Mouse (Mus musculus): ENCODE measurements at regions not wholly inside any gene's neighbourhood (a gene's known extent, or its start where the extent isn't known, plus 50 kb on each side); places are given as distances from the start of the nearest gene placed in this dataset.

DNA sequence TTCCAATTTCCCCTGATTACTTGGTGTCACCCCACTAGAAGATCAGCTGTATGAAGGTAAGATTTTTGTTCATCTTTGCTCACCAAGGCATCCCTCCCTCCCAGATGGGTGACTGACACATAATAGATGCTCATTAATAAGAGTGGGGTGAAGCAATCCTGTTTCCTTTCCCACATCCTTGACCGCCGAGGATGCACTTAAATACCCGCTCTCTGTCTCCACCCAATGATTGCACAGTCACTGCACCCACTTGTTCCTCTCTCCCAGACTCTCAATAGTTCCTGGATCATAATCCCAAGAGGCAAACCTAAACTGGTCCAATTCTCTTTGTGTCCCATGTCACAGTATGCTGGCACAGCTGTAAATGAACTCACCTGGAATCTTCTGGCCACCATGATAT, 86.4 kb upstream of the Ccn6 start:
- no peak for DNase-seq (ENCODE audit: low spot score)

DNA sequence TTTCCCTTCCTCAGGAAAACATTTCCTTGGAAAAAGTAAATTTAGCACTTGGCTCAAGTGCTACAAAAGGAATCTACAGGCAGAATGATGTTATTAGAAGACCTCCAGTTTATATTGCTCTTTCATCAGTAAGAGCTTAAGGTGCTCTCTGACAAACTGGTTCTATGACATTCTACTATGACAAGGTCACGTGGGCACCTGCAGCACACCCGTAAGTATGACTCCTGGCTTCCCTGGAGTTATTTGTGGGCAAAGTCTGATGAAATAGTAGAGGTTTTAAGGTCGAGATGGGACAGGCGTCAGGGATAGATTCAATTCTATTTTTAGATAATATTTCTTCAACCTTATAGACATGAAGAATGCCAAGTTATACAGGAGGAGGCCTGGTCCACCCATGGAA, 84.9 kb upstream of the Ccn6 start:
- no peak for DNase-seq (ENCODE audit: low spot score)

DNA sequence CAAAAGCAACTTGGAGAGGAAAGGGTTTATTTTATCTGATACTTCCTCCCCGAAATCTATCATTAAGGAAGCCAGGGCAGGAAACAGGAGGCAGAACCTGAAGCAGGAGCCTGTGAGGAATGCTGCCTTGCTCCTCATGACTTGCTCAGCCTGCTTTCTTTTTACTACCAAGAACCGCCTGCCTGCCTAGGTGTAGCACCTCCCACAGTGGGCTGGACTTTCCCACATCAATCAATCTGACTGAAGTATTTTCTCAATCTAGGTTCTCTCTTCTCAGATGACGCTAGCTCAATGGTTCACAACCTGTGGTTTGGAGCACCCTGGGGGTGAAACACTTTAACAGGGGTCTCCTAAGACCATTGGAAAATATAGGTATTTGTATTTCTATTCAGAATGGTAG, 83.4 kb upstream of the Ccn6 start:
- no peak for DNase-seq (ENCODE audit: low spot score)

DNA sequence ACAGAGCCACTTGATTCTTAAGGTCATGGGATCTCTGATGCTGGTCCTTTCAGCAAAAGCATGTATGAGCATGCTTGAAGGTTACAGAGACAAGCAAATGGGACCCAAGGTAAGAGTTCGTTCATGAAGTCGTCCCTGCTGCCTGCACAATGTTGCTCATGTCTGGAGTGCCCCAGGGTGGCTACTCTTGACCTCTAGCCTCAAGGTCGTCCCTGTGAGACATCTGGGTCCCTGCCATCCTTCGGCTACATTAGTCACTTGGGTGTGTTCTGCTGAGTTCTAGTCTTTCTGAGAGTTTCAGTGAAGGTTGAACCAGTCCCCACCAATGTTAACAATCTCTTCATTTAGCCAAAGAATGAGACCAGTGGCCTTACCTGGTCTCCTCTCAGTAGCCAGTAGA, 81.5 kb upstream of the Ccn6 start:
- DNase-seq (ENCODE audit: low spot score) = no peak

DNA sequence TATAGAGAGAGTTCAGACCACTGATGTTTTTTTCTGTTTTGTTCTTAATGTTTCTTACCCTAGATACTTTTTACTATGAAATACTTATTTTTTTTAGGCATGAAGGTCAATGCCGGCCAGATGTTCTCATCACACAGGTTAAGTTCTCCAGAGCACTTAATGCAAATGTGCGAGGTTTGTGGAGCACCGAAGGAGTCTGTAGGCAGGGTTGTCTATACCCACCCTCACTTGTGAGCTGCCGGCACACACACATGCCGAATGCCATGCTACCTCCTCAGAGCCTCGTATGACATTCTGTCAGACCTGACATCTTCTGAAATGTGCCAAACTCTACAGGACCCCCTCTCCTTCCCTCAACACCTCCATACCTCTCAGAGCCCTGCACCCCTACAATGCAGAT, 80.5 kb upstream of the Ccn6 start:
- DNase-seq (ENCODE audit: low spot score) = no peak

DNA sequence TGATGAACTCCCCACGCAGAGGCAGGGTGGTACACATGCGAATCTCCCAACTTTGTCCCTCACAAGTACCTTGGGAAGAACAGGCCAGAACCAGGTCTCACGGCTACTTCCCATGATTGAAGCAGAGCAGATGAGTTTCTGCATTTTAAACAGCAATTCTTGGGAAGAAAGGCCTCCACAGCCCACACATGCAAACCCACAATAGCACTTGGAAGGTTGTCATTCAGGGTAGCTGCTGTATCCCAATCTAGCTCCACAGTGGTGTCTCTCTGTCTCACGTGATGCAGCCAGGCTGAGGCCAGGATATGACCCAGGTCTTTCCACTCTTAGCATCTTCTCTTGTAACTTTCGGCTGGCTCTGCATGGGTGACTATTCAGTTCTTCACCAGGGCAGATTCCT, 78.8 kb upstream of the Ccn6 start:
- no peak for DNase-seq (ENCODE audit: low spot score)

DNA sequence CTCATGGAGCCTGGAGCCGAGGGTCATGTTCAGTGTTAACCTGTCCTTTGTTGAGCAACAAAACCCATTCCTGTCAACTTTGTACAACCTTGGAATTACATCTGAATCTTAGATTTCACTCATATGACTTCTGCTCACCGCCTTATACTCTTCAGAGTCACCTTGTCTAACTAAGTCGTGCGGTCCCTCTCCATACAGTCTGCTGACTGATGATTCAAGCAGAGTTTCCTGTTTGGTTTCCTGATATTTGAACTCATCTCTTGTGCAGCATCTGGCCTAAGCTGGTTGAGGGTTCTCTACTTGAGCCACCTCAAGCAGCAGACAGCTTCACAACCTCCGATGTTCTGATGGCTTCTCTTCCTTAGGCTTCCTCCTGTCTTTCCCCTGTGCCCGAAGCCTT, 78.3 kb upstream of the Ccn6 start:
- no peak for DNase-seq (ENCODE audit: low spot score)

DNA sequence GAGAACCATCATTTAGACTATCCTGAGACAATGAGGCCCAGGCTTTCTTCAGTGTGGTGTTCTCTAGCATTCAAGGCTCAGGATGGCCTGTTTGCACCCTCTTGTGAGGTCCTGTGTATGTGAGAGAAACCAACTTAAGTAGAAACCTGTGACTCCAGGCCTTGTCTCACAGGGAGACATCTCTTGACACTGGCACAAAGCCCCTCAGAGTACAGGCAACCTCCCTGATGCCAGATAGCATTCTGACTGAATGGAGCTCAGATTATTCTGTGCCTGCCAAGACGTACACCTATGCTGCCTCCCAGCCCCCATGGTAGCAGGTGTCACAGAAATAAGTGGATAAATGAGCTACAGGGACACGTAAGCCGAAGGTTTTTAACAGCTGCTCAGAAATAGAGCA, 77.9 kb upstream of the Ccn6 start:
- no peak for DNase-seq (ENCODE audit: low spot score)

DNA sequence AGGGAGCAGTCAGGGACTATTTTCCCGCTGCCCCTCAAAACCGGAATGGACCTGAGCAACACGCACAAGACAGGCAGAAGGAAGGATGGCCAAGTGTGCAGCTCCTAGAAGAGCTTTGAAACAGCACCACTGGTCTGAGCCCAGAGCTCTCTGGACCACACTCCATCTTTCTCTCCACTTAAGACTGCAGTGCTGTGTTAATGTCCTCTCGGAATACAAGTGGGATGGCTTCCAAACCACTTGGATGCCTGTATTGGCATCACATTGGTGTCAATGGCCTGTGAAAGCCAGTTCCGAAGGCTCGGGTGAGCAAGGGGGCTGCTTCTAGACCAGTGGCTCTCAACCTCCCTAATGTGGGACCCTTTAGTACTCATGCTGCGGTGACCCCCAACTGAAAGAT, 77.4 kb upstream of the Ccn6 start:
- DNase-seq (ENCODE audit: low spot score) = no peak

DNA sequence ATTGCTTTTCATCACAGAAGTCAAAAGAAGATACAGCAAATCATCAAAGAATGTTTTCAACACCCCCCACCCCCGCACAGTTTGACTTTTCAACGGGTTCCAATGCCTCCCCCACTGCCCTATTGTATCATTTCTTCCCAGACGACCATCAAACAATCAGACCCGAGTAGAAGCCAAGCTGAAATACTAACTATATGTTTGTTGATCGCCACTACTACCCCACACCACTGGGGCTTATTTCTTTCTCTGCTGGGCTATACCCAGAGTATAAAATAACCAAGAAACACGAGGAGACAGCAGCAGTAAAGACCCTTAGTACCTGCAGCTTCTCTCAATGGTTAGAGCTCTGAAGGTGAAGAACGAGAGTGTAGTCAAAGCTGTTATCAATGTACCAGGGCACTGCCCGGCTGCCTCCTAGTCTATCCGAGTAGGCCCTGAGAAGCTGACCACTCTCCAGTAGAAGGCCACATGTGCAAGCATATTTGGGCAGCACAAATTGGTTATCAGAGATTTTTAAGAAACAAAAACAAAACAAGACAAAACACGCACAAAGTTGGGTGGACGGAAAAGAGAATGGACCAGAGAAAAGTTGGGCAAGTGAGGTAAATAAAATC, 76.7 kb upstream of the Ccn6 start:
- no peak for DNase-seq (ENCODE audit: low spot score)

DNA sequence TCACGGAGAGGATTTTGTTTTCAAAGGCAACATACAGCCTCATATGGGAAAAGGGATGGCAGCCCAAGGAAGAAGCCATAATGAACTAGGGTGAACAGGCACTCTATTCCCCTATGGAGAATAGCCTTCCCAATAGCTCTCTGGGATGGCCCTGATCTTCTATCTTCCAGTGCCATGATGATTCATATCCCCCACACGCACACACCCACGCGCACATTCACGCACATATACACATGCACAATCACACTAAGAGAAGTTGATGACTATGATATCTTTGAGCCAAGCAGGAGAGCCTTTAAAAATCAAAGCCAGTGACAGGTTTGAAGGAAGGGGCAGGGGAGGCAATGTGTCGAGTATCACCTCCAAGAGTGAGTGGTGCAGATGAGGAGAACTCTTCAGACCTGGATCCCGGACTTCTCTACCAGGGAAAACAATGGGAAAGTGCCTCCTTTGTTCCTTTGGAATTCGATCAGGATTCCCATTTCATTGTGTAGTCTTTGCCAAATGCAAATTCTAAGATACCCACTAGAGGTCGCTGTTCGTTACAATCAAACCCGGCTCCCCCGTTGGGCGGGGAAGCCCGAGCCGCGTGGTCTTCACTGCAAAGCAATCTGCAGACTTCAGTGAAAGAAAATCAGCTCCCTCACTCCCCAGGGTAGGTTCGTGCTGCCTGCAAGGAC, 76.0 kb upstream of the Ccn6 start:
- peak; percentile 88 for DNase-seq (ENCODE audit: low spot score)

DNA sequence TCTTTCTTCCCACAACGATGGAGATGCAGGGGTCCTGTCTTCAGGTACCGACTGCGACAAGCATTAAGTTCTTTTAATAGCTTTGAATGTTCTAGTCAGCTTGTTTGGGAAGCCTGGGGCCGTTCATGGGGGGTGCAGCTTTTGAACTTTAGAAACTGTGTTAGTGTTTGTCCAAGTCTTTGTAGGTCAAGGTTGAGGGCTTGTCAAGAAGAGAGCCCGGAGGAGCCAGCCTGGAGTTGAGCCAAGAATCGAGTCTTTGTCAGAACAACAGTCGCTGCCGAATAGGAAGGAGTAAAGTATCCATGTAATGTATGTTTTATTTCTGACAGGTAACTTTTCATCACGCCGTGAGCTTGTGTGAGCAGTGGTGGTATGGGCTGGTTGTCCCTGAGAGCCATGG, 75.0 kb upstream of the Ccn6 start:
- no peak for DNase-seq (ENCODE audit: low spot score)

DNA sequence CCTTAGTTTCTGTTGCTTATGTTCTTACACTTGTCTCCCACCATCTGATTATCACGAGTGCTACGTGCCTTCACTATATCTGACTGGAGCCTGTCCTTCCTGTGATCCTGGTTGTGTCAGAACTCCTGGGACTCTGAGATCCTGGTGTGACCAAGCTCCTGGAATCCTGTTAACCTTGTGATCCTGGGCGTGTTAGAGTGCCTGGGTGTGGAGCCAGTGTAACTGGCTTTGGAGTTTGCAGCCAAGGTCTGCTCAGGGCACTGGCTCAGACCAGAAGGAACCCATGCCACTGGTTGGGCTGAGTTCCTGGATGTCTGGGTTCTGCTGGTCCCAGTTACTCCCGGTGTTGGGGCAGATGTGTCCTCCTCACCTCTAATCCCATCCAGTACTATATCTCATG, 74.0 kb upstream of the Ccn6 start:
- no peak for DNase-seq (ENCODE audit: low spot score)

DNA sequence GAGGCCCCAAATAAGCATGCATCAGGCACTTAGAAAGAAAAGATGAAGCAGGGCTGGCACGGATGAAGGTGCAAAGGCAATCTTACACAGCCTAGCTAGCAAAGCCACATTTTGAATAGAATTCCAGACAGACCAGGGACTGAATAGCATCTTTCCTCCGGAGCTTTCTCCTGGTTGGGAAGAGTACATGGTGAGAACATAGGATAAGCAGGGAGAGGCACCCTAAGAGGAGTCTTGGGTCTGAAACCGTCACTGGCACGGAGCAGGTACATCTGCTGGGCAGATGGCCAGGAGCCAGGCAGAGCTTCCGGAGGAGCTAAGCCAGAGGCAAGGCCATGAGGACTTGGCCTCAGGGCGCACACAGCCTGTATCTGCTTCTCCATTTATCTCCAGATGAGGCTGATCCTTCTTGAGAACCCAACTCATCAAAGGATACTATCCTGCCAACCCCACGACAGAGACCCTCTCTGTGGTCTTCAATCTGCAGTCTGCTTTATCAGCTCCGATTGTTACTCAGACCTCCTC, 70.4 kb upstream of the Ccn6 start:
- no peak for DNase-seq (ENCODE audit: low spot score)

DNA sequence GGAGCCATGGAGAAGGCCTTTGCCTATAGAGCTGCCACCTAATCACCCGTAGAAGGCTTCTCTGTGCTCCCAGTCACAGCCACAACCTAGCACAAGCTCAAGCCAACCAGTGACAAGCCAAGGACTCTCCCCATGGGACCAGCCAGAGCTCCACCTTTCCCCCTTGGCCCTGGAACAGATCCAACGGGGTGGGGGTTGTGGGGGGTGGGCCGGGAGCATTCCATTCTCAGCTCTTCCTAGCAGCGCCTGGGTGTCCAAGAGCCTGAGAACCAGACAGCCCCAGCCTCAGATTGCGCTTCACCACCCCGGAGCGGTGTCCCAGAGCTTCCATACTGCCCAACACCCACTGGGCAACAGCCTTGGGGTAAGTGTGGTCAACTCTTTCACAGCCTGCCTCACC, 69.6 kb upstream of the Ccn6 start:
- no peak for DNase-seq (ENCODE audit: low spot score)

DNA sequence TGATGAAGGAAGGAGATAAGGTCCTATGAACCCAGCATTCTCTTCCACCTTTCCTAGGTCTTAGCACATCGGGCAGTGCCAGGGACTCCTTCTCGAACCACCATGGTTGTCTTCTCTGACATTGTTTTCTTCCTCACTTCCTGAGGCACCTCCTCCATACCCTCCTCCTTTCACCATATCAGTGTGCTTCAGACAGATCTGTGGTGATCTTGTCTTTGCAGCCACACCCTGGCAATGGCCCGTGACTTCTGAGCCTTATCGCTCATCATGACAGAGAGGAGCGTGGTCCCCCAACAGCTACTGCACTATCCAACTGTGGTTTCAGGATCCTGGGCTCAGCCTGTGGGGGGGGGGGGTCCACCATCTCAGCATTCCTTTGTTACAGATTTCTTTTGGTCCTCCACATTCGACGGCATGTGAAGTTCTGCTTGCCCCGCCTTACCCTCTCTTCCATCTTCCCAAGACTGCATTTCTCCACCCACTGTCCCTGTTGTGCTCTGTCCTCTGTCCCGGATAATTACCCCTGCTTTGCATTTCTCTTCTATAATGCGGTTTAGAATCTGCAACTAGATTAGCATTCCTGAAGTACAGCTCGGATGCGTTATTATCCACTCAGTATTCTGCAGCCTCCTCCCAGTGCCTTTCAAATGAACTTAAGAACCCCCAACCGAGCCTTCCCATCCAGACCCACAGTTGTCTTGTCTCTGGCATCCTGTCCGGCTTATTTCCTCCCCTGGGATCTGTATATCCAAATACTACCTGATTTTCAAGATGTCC, 67.2 kb upstream of the Ccn6 start:
- no peak for DNase-seq (ENCODE audit: low spot score)

DNA sequence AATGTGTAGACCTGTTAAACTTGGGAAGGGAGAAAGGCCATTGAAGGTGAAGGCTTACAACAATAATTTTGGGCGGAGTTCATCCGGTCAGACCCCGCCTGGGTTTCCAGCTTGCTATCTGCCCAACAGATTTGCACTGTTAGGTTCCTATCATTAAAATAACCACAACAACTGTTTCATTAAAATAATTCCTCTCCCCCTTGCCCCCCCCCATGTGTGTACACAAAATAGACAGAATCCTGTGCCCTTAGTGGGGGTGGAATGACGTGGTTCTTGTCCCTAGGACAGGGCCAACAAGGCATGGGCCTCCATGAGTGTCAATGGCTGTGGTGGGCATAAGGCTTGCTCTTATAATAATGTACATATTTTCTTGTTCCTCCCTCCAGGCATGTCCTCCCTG, 65.6 kb upstream of the Ccn6 start:
- no peak for DNase-seq (ENCODE audit: low spot score)

DNA sequence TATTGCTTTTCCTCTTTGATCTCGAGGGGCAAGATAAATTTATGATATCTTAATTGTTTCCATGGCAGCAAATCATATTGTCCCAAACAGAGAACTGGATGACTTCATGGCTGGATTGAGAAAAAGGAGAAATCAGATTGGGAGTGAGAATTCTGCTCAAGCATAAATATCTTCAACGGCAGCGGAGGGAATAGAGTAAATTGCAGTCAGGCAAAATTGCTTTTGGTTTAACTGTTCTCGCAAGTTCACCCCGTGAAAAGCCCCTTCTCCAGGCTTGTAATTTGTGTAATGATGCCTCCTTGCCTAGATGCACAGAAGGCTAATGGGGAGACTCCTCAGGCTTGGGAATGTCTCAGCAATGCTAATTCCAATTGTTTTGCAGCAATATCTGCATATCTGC, 64.4 kb upstream of the Ccn6 start:
- DNase-seq (ENCODE audit: low spot score) = no peak

DNA sequence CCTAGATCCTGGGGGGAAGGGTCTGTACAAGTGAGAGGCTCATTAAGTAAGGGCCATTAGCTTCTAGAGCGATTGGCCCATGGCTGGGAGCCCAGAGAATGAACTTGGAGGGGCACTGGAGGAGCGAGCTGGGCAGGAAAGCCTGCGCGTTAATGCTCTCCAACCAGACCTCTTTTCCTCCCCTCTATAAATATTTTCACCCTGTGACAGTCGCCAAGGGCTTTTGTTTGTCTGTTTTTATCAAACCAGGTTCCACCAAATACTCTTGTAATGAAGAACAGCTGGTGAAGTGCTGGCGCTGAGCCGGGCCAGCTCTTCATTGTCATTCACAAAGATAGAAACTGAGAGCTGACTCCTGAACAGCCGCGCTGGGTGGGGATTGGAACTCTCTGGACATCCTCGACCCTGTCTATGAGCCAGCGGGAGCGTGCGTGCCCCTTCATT, 63.9 kb upstream of the Ccn6 start:
- peak; percentile 62 for DNase-seq (ENCODE audit: low spot score)

DNA sequence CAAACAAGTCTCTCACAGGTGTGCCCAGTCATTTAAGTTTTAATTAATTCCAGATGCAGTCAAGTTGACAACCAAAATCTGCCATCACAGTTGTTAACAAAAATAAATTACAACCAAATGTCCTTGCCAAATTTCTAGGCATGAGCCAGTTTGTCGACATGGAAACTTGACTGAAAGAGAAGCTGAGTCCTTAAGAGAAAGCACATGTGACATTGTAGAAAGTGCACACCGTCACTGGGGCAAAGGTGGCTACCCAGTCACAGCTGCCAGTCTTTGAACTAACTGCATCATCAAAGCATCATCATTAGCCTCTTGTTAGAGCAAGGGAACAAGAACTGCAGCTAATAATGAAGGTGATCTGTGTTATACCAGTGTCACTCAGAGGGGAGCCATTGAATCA, 62.9 kb upstream of the Ccn6 start:
- no peak for DNase-seq (ENCODE audit: low spot score)

DNA sequence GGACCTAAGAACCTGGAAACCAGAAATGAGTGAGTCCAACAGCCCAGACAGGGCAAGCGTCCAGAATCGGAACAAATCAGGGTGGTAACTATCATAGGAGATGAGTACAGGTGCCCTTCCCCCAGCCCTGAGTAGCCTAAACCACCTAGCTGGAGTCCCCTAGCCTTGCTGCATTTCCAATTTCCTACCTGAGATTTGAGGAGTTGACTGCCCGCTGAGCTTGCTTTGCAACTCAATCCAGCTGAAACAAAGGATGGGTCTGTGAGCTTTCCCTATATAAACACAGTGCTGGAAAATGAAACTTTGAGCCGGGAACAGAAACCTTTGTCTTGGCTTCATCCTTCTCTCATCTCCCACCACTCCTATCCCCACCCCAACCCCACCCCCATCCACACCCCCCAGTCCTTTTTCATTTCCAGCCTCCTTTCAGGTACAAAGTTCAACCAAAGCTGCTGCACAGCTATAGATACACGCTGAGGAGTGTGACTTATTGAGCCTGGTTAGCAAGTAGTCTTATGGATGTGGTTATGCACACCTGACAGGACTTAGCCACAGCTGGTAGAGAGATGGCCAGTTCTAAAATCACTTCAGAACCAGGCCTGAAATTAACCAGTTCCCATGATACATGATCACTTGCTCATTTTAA, 61.0 kb upstream of the Ccn6 start:
- DNase-seq (ENCODE audit: low spot score) = no peak

DNA sequence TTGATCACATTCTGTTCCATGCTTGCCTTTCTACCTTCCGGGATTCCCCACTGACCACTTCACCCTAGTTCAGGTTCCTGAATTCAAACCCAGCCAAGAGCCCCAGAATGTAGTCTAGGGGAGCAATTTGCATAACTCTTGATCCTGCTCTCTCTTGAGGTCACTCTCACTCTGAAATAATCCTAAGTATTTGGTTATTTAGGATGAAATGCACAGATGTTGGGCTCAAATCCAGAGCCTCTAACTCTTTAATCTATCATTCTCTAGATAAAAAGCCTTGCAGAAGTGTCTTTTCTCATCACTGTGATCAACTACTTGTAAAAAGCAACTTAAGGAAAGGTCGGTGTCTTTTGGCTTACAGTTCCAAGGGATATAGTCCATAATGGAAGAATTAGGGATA, 57.4 kb upstream of the Ccn6 start:
- DNase-seq (ENCODE audit: low spot score) = no peak

Data from gastrocnemius, adult 18-20 months (tissue).